Mouse (Mus musculus) WW6 (cell line): ENCODE data around the gene Tmem223.

Experiments
- DNase-seq: peaks from one replicate; pipeline ENCODE4 v3.0.0-alpha.2; 2013; ENCODE audit warnings: low read depth, low spot score

The Tmem223 gene

GRCm38 (mm10) chr19:8803204-8803780 lies 32.5 kb downstream of the Tmem223 start:
- no peak for DNase-seq

- DNase-seq: no peak
Measured at GRCm38 (mm10) chr19:8803879-8804660, 33.3 kb downstream of the Tmem223 start.

GRCm38 (mm10) chr19:8806810-8807209 lies 36.0 kb downstream of the Tmem223 start:
- DNase-seq: no peak

GRCm38 (mm10) chr19:8815812-8816211 lies 45.0 kb downstream of the Tmem223 start:
- DNase-seq: no peak

- DNase-seq: no peak
Measured at GRCm38 (mm10) chr19:8817001-8817400, 46.2 kb downstream of the Tmem223 start.

- no peak for DNase-seq
Measured at GRCm38 (mm10) chr19:8818301-8818798, 47.6 kb downstream of the Tmem223 start.

- DNase-seq: peak; percentile 97
Measured at GRCm38 (mm10) chr19:8818801-8819595, 48.2 kb downstream of the Tmem223 start, which contains the start of gene Ttc9c. TSS of gene Ttc9c (minus strand) at chr19:8819333.

GRCm38 (mm10) chr19:8819596-8820423 lies 49.0 kb downstream of the Tmem223 start, which contains the start of gene Hnrnpul2:
TSS of gene Hnrnpul2 (plus strand) at chr19:8820010.
- peak; percentile 97 for DNase-seq

- no peak for DNase-seq
Measured at GRCm38 (mm10) chr19:8820424-8820956, 49.7 kb downstream of the Tmem223 start.

- no peak for DNase-seq
Measured at GRCm38 (mm10) chr19:8821146-8821545, 50.4 kb downstream of the Tmem223 start.
